Mouse (Mus musculus): Measurements from ENCODE around the gene Mitd1.

DNA sequence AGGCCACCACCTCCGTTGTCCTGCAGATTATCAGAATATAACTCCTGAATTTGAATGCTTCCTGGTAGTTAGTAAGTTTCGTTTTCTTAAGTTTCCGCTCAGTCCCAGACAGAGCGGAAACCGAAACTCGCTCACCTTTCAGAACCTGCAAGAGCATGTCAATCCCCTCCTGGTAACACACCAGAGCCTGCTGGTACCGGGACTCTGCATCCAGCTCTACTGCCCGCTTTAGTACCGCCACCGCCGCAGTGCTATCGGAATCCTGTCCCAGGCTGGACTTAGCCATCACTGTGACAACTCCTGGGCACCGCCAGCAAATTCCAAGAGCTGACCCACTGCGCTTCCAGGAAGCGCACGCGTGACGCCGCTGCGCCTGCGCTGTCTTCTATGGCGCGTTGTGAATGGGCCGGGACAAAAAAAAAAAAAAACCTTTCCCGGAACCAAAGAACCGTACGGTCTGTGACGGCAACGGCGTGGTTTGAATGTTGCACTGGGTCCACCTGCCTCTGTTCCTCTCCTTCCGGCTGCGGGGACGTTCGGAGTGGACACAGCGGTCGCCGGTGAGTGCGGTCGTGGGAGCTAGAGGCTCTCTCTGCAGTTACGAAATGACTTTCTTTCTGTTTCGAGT, at the start of gene Mitd1, which contains the start of gene Mrpl30:
- TF ChIP-seq CTCF (IDR thresholded peaks at IDR 0.05; ENCODE audit: insufficient read depth, low read depth, low read length) = no peak
- TF ChIP-seq POLR2A (IDR thresholded peaks at IDR 0.05; ENCODE audit: insufficient read depth, low read depth, low read length) = peak; percentile 77
